In the genomic region with DNA sequence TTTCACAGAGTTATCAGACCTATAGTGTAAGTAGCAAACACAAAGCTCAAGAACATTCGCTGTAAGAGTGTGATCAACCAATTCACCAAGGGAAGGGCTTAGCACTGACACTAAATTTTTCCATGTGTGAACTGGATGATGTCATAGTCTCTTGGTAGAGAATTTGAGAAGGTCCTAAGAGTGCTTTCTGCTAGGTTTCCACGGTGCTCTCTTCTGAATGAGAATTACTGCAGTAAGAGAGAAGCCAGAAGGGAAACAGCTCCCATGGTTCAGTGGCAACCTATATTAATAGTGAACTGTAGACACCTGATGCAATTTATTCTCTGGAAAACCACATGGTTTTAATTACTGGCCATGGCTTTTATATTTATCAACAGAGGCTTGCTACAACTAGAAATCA, we compare ENCODE assay signal across 24 mouse cellular contexts.
A peak's percentile ranks its signal among the peaks of the same experiment; 100 is the strongest.
DNase-seq lines count a peak whose midpoint lies in the region; ATAC-seq and TF ChIP-seq lines count a peak whose summit lies in the region.
"Had no signal": no experiment of that assay in that cellular context is flagged by ENCODE, and none has a peak within 500 bp of the region (broad histone marks: within the 10 kb centered on the region; RNA-seq: fewer than 3 reads in every experiment).

No protein-coding gene starts in this region.

- in situ Hi-C loops in CH12.LX (cut with MboI; ENCODE audit: low pct_ligation_motif_present, low pct_unique_long_range_greater_than_20kb, low sequenced_read_pairs): no loop called here

- dilution Hi-C loops in CH12.LX (cut with MboI; ENCODE audit: extremely low pct_ligation_motif_present, extremely low pct_unique_long_range_greater_than_20kb, low sequenced_read_pairs): no loop called here

- ATAC-seq in limb, embryonic 13.5 days (ENCODE audit: low FRiP score, low read depth): peak; percentile 62
- ATAC-seq: forebrain, embryonic 13.5 days; forebrain, embryonic 16.5 days; hindbrain, embryonic 16.5 days; intestine, embryonic 15.5 days; Patski had no signal

- H3K36me3 ChIP-seq in CH12.LX (replicated peaks in 1 of 2; ENCODE audit: control insufficient read depth in 1 of 2, insufficient read depth in 1 of 2, low read length in 1 of 2): no peaks in the 10 kb centered on the region
- no peaks in the 10 kb centered on the region for H3K36me3 ChIP-seq in limb, embryonic 13.5 days
- H3K36me3 ChIP-seq: embryonic facial prominence, embryonic 13.5 days; forebrain, embryonic 10.5 days; G1E; intestine, embryonic 15.5 days had no signal

- 31% methylated on average over 2 of the region's 2 CpGs for WGBS in limb, embryonic 13.5 days

- no peak overlapping the region for H3K9ac ChIP-seq in CH12.LX (ENCODE audit: insufficient read depth, low read depth)
- no peak overlapping the region for H3K9ac ChIP-seq in limb, embryonic 13.5 days
- H3K9ac ChIP-seq: embryonic facial prominence, embryonic 13.5 days; forebrain, embryonic 13.5 days; hindbrain, embryonic 13.5 days; intestine, embryonic 15.5 days had no signal

- no peak for TF ChIP-seq POLR2A in CH12.LX (IDR thresholded peaks at IDR 0.05; ENCODE audit: low read depth, low read length)

- peak; percentile 17 for DNase-seq in embryo, embryonic 11 days
- no peak for DNase-seq in embryo, embryonic 10.5 days (ENCODE audit: low spot score)
- peak; percentile 1 for DNase-seq in CH12.LX (ENCODE audit: extremely low read depth)
- no peak for DNase-seq in layer of hippocampus, postnatal 10 days (ENCODE audit: low spot score in 2 of 2)
- DNase-seq in adrenal gland, postnatal 10 days: no peak
- DNase-seq: adrenal gland, postnatal 14 days; cerebellum, adult 11 months; cerebellum, adult 2 months; cerebellum, adult 9-11 months; cerebellum, postnatal 25 days; gastrocnemius, postnatal 10 days; gastrocnemius, postnatal 36 days; heart, adult 2 months had no signal

- no peak for TF ChIP-seq EP300 in CH12.LX (IDR thresholded peaks at IDR 0.05; ENCODE audit: low read length)

- no peak for TF ChIP-seq RAD21 in CH12.LX (IDR thresholded peaks at IDR 0.05; ENCODE audit: low read depth, low read length)

- H3K9me3 ChIP-seq in CH12.LX (replicated peaks; ENCODE audit: low read length): peaks cover 6% of the 10 kb centered on the region
- 0 out of 2 replicates have a peak, but pooled peaks cover 3% of the 10 kb centered on the region for H3K9me3 ChIP-seq in limb, embryonic 13.5 days
- H3K9me3 ChIP-seq: forebrain, embryonic 13.5 days; G1E; hindbrain, embryonic 13.5 days; intestine, embryonic 15.5 days had no signal

- H3K4me1 ChIP-seq in CH12.LX (ENCODE audit: control insufficient read depth in 1 of 2, insufficient read depth in 2 of 2): no peaks in the 10 kb centered on the region
- peaks cover 31% of the 10 kb centered on the region for H3K4me1 ChIP-seq in limb, embryonic 13.5 days

- no peak overlapping the region for H3K4me2 ChIP-seq in CH12.LX (ENCODE audit: insufficient read depth, low read depth, poor library complexity, severe bottlenecking)
- no peak overlapping the region for H3K4me2 ChIP-seq in limb, embryonic 13.5 days (replicated peaks)
- H3K4me2 ChIP-seq: embryonic facial prominence, embryonic 13.5 days; forebrain, embryonic 13.5 days; heart, embryonic 11.5 days; hindbrain, embryonic 13.5 days; intestine, embryonic 15.5 days had no signal

- H3K4me3 ChIP-seq in CH12.LX (replicated peaks in 1 of 3; ENCODE audit: low read depth in 2 of 3, low read length in 2 of 3, poor library complexity in 1 of 3): no peak overlapping the region
- H3K4me3 ChIP-seq in limb, embryonic 13.5 days: no peak overlapping the region
- H3K4me3 ChIP-seq: embryonic facial prominence, embryonic 13.5 days; forebrain, embryonic 10.5 days; forebrain, embryonic 13.5 days; heart, adult 2 months; hindbrain, embryonic 13.5 days; intestine, embryonic 15.5 days had no signal

- no peak for TF ChIP-seq CTCF in CH12.LX (conservative IDR thresholded peaks at IDR 0.05 in 1 of 2, IDR thresholded peaks at IDR 0.05 in 1 of 2; ENCODE audit: low read depth in 2 of 2, low read length in 2 of 2)

- H3K27me3 ChIP-seq in CH12.LX (replicated peaks): no peaks in the 10 kb centered on the region
- H3K27me3 ChIP-seq in limb, embryonic 13.5 days: no peaks in the 10 kb centered on the region
- H3K27me3 ChIP-seq: embryonic facial prominence, embryonic 13.5 days; forebrain, embryonic 13.5 days; hindbrain, embryonic 13.5 days; intestine, embryonic 15.5 days; Patski had no signal

- no peak overlapping the region for H3K27ac ChIP-seq in CH12.LX (ENCODE audit: insufficient read depth, low read depth)
- no peak overlapping the region for H3K27ac ChIP-seq in limb, embryonic 13.5 days
- H3K27ac ChIP-seq: embryonic facial prominence, embryonic 13.5 days; forebrain, embryonic 10.5 days; forebrain, embryonic 13.5 days; heart, adult 2 months; hindbrain, embryonic 13.5 days; intestine, embryonic 15.5 days had no signal

- H3K79me2 ChIP-seq in CH12.LX (replicated peaks; ENCODE audit: control insufficient read depth, extremely low read depth, insufficient read depth, poor library complexity, severe bottlenecking): no peaks in the 10 kb centered on the region

TF ChIP-seq in CH12.LX, 34 proteins besides CTCF, POLR2A, EP300 and RAD21:
- TF ChIP-seq ZKSCAN1 (IDR thresholded peaks at IDR 0.05; ENCODE audit: borderline replicate concordance, low read depth, low read length): no peak
- no peak for TF ChIP-seq ZNF384 (IDR thresholded peaks at IDR 0.05; ENCODE audit: low read depth, low read length)
- no peak for TF ChIP-seq KAT2A (IDR thresholded peaks at IDR 0.05; ENCODE audit: insufficient replicate concordance, low read length)

Comparison
In these comparisons a context has a peak if more than half of its experiments do, and no peak if none do; other contexts are left out.
1. DNase-seq: peak in embryo, embryonic 11 days (single experiment) and CH12.LX (single experiment); none in embryo, embryonic 10.5 days (single experiment), layer of hippocampus, postnatal 10 days (0 of 2) and adrenal gland, postnatal 10 days (single experiment).